Mouse (Mus musculus) heart, adult 2 months (tissue): Measurements from ENCODE around the gene Sdhaf1.

ENCODE experiments used
- CTCF ChIP-seq: fragments of 200-600 bp; IDR thresholded peaks from 2 replicates; pipeline ENCODE4 v1.8.1; 2022; ENCODE audit warnings: antibody characterized with exemption, mild to moderate bottlenecking, moderate library complexity
- EP300 ChIP-seq: fragments of 200-500 bp; IDR thresholded peaks from 2 replicates; pipeline ENCODE4 v1.6.1; 2011; ENCODE audit warnings: low read depth, low read length, control low read depth; ENCODE audit not compliant: insufficient read depth
- POLR2A ChIP-seq: fragments of 200-500 bp; IDR thresholded peaks from 2 replicates; pipeline ENCODE4 v1.6.1; 2011; ENCODE audit warnings: mild to moderate bottlenecking, low read depth, low read length, control low read depth; ENCODE audit not compliant: insufficient read depth

- no peak for TF ChIP-seq CTCF
- TF ChIP-seq POLR2A = no peak
- TF ChIP-seq EP300 = no peak
Measured at GRCm38 (mm10) chr7:30359276-30359865, 35.7 kb upstream of the Sdhaf1 start.
